Mouse (Mus musculus): ENCODE results near the gene Med20. TPM values are rescaled to one million over a fixed set of nuclear protein-coding genes. Genes with fewer than 3 reads are reported as not detected.
A peak's percentile ranks its signal among the peaks of the same experiment; 100 is the strongest.
"Not testable (repeated sequence)": the region's sequence is repeated elsewhere in the genome, so short reads cannot be mapped to it uniquely, and the experiment has no call there.

The Med20 gene
- total RNA-seq, 1 experiment from 2014 or later = 34.9 TPM

- peak; percentile 51 for ATAC-seq (replicated peaks; ENCODE audit: insufficient number of reproducible peaks, low FRiP score, low TSS enrichment, poor library complexity, severe bottlenecking)
Observed at GRCm38 (mm10) chr17:47595248-47596161, 15.9 kb upstream of the Med20 start.

DNA sequence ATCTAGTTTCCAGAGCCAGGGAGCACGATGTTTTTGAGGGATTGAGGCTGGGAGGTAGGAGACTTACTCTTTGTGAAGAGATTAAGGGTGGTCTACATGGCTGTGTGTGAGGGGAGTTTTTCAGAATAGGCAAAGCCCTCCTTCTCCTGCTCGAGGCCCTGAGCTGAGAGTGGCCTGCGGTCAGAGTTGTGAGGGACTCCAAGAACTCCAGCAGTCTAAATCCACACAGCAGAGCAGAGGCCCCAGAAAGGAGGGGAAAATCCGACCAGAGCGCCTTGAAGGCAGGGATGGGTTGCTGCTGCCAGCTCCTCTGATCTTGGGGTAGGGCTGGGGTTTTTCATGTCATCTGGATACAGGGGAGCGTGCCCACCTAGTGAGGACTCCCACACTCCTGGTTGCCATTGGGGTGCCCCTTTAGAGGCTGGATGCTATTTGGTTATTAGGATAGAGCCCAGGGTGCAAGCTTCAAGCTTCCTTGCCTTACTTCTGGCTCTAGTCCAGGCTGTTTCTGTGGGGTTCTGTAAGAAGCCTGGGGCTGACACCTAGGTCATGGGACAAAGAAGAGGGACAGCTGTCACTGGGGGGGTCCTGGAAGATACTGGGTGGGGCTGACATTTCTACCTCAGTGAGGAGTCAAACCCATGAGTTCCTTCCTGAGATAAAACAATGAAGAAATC lies 15.1 kb upstream of the Med20 start:
- no peak for ATAC-seq (replicated peaks; ENCODE audit: insufficient number of reproducible peaks, low FRiP score, low TSS enrichment, poor library complexity, severe bottlenecking)

DNA sequence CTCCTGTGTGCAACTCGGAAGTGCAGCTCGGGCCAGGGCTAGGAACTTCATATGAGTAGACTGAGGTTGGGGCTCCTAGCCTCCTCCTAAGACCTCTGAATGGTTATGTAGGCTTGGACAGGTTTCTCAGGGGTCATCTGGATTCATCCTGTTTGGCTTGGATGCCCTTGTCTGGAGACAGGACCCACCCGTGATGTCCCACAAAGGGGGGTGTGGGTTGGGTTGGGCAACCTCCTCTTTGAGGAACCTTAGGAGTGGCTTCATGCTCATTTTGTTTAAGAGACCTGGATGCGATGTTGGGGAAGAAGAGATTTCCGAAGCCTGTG lies 14.6 kb upstream of the Med20 start:
- ATAC-seq (replicated peaks; ENCODE audit: insufficient number of reproducible peaks, low FRiP score, low TSS enrichment, poor library complexity, severe bottlenecking) = no peak

- no peak for ATAC-seq (replicated peaks; ENCODE audit: insufficient number of reproducible peaks, low FRiP score, low TSS enrichment, poor library complexity, severe bottlenecking)
Observed at GRCm38 (mm10) chr17:47597261-47597660, 14.1 kb upstream of the Med20 start.

DNA sequence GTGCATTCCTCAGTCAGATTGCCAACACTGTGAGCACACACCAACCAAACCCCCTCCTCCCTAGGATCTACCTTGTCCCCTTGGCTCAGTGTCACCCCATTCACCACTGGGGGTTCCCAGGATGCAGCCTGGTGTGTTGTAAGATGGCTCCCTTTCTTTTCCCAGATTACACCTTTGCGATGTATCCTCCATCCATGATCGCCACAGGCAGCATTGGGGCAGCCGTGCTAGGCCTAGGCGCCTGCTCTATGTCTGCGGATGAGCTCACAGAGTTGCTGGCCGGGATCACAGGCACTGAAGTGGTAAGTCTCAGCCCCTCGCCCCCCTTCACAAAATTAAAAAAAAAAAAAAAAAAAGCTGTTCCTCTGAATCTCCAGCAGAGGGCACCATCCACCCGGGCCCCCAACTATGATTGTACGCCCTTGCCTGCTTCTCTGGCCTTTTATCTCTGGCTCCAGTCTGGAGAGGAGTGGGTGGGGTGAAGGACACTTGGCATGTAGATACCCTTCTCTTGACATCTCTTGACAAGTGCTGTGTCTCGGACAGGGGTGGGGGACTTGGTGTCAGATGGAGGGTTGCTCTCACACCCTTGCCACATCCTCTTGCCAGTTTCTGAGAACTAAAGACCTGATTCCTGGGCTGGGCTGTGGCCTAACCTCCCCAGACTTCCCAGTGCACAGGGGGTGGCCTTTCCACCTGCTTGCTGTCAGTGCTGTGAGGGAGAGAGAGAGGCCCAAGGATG lies 13.4 kb upstream of the Med20 start:
- ATAC-seq (replicated peaks; ENCODE audit: insufficient number of reproducible peaks, low FRiP score, low TSS enrichment, poor library complexity, severe bottlenecking) = no peak

DNA sequence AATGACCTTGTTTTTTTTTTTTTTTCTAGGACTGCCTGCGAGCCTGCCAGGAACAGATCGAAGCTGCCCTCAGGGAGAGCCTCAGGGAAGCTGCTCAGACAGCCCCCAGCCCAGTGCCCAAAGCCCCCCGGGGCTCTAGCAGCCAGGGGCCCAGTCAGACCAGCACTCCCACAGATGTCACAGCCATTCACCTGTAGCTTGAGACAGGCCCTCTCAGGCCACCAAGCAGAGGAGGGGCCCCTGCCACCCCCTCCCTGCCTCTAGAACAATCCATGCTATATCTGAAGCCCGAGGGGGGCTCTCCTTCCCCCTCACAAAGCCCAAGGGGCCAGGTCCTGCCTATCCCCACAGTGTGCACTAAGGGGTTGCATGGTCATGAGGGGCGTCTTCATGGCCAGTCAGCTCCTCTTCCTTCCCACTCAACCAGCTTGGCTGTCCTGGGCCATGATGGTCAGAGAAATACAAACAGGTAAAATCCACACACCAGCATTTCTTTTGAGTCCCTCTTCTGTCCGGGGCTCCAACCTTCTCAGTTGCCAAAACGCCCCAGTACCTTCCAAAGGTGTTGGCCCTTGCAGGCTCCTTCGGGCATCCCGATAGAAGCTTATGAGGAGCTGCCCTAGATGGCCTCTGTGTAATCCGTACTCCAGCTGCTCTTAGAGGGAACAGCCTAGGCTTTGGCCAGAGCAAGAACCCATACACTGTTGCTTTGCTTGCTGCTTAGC lies 12.6 kb upstream of the Med20 start:
- not testable (repeated sequence) for ATAC-seq (replicated peaks; ENCODE audit: insufficient number of reproducible peaks, low FRiP score, low TSS enrichment, poor library complexity, severe bottlenecking)

DNA sequence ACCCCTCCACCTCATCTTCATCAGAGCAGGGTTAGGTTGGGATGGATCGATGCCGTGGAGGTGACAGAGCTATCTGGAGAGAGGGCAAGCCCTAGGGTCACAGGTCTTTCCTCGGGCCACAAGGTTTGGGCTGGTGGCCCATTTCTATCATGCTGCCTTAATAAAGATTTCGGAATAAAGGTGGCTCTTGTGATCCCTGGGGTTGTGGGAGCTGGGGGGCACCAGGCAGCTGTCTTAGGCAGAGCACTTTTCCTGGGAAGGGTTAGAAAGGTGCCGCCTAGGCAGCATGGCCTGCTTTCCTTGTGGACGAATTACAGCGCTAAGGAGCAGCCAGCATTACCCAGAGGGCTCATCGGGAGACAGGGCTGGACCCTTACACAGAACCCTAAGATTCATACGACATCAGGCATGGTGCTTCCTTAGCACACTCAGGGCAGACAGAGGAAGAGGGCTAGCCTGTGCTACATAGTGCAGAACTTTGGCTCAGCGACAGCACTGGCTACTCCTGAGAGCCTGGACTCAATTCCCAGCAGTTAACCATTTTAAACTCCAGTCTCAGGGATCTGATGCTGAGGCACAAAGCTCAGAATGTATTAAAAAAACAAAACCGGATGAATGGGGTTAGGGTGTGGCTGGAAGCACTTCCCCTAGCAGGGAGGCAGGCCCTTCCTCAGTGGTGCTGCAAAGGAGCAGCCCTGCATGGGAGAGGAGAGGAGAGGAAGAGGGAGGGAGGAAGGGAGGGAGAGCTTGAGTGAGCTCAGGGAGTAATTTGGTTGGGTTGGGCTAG lies 11.7 kb upstream of the Med20 start:
- ATAC-seq (replicated peaks; ENCODE audit: insufficient number of reproducible peaks, low FRiP score, low TSS enrichment, poor library complexity, severe bottlenecking) = peak; percentile 40

GRCm38 (mm10) chr17:47600601-47601388 lies 10.6 kb upstream of the Med20 start:
- no peak for ATAC-seq (replicated peaks; ENCODE audit: insufficient number of reproducible peaks, low FRiP score, low TSS enrichment, poor library complexity, severe bottlenecking)

DNA sequence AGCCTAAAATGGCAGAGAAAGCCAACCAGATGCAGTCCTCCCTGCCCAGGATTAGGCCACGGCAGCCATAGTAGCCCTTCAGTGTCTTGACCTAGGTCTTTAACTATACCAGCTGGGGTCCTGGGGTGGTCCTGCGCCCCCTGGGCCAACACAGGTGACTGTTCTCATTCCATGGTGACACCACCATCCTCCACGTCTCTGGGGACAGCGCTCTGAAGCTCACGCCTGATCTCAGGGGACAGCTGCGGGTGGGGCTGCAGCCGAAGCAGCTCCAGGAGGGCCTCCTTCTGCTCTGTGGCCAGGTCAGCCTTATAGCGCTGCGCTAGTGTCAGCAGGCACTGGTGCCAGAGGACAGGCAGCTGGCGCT lies 10.0 kb upstream of the Med20 start:
- ATAC-seq (replicated peaks; ENCODE audit: insufficient number of reproducible peaks, low FRiP score, low TSS enrichment, poor library complexity, severe bottlenecking) = no peak

GRCm38 (mm10) chr17:47602289-47602688 lies 9.1 kb upstream of the Med20 start:
- ATAC-seq (replicated peaks; ENCODE audit: insufficient number of reproducible peaks, low FRiP score, low TSS enrichment, poor library complexity, severe bottlenecking) = no peak

- ATAC-seq (replicated peaks; ENCODE audit: insufficient number of reproducible peaks, low FRiP score, low TSS enrichment, poor library complexity, severe bottlenecking) = no peak
Observed at GRCm38 (mm10) chr17:47606220-47606619, 5.2 kb upstream of the Med20 start.

GRCm38 (mm10) chr17:47609182-47609581 lies 2.2 kb upstream of the Med20 start:
- no peak for ATAC-seq (replicated peaks; ENCODE audit: insufficient number of reproducible peaks, low FRiP score, low TSS enrichment, poor library complexity, severe bottlenecking)

- ATAC-seq (replicated peaks; ENCODE audit: insufficient number of reproducible peaks, low FRiP score, low TSS enrichment, poor library complexity, severe bottlenecking) = no peak
Observed at GRCm38 (mm10) chr17:47611661-47611982, 240 bp downstream of the Med20 start.

GRCm38 (mm10) chr17:47614018-47614417 lies 2.6 kb downstream of the Med20 start:
- peak; percentile 38; the same call in 1 of the 2 replicates for ATAC-seq (replicated peaks; ENCODE audit: insufficient number of reproducible peaks, low FRiP score, low TSS enrichment, poor library complexity, severe bottlenecking)

GRCm38 (mm10) chr17:47616119-47616518 lies 4.7 kb downstream of the Med20 start:
- no peak for ATAC-seq (replicated peaks; ENCODE audit: insufficient number of reproducible peaks, low FRiP score, low TSS enrichment, poor library complexity, severe bottlenecking)

DNA sequence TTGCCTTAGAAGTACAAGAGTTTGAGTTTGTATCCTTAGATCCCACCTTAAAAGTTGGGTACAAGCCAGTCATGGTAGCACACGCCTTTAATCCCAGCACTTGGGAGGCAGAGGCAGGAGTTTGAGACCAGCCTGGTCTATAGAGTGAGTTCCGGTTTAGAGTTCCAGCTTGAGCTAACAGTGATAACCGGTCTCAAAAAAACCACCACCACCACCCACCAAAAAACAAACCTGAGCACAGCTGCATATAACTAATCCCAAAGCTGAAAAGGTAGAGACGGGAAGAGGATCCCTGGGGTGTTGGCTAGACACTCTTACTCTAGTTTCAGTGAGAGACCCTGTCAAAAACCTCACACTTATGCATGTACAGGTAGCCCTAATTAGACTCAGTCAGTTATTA lies 5.3 kb downstream of the Med20 start:
- ATAC-seq (replicated peaks; ENCODE audit: insufficient number of reproducible peaks, low FRiP score, low TSS enrichment, poor library complexity, severe bottlenecking) = no peak

GRCm38 (mm10) chr17:47617605-47618307 lies 6.4 kb downstream of the Med20 start:
- ATAC-seq (replicated peaks; ENCODE audit: insufficient number of reproducible peaks, low FRiP score, low TSS enrichment, poor library complexity, severe bottlenecking) = no peak

Data from monocyte, adult 5-6 weeks (primary cell).